Mouse (Mus musculus): ENCODE results near the gene Sub1. TPM values are rescaled to one million over a fixed set of nuclear protein-coding genes. Genes with fewer than 3 reads are reported as not detected.
A peak's percentile ranks its signal among the peaks of the same experiment; 100 is the strongest.

Gene Sub1
- polyA plus RNA-seq, 1 experiment, result 1.3 TPM

DNA sequence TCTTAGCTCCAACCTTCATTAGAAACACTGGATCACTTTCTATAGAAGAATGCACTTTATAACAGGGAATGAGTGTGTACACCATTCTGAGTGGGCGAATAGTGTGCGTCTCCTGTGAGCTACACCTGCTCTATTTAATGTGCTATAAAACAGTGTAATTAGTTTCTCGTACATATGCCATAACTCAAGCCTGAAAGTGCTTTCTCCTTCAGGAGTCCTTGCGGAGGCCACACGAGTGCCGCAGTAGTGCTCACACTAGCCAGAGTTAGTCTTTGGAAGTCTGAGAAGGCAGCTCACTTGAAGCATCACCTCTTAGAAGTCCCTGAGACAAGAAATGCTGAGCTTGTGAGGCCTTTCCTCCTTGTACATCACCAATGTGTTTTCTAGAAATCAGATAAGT lies 9.4 kb upstream of the Sub1 start:
- Histone ChIP-seq H3K36me3 (ENCODE audit: control insufficient read depth) (no peaks in the 10 kb centered on the region), H3K9me3 (ENCODE audit: control insufficient read depth, low read length) (no peaks in the 10 kb centered on the region), H3K4me3 (replicated peaks) (no peak overlapping the region), H3K4me1 (ENCODE audit: control insufficient read depth) (no peaks in the 10 kb centered on the region), H3K27me3 (ENCODE audit: control insufficient read depth) (peaks cover 24% of the 10 kb centered on the region)
- TF ChIP-seq GATA1 (IDR thresholded peaks at IDR 0.05; ENCODE audit: low read length) (no peak), TAL1 (IDR thresholded peaks at IDR 0.05; ENCODE audit: low read length) (no peak)

GRCm38 (mm10) chr15:11995815-11996201 lies 975 bp downstream of the Sub1 start:
- TF ChIP-seq GATA1 (IDR thresholded peaks at IDR 0.05; ENCODE audit: low read length), result no peak
- no peak for TF ChIP-seq TAL1 (IDR thresholded peaks at IDR 0.05; ENCODE audit: low read length)

GRCm38 (mm10) chr15:11994921-11995814 lies 1.6 kb downstream of the Sub1 start:
- Histone ChIP-seq H3K9me3 (ENCODE audit: control insufficient read depth, low read length) (no peaks in the 10 kb centered on the region), H3K4me3 (replicated peaks) (peak overlapping the region; percentile 95), H3K27me3 (ENCODE audit: control insufficient read depth) (no peaks in the 10 kb centered on the region), H3K36me3 (ENCODE audit: control insufficient read depth) (peaks cover 35% of the 10 kb centered on the region), H3K4me1 (ENCODE audit: control insufficient read depth) (peaks cover 23% of the 10 kb centered on the region)
- TF ChIP-seq TAL1 (IDR thresholded peaks at IDR 0.05; ENCODE audit: low read length), result no peak
- no peak for TF ChIP-seq GATA1 (IDR thresholded peaks at IDR 0.05; ENCODE audit: low read length)

More at GRCm38 (mm10) chr15:11995815-11996201, 975 bp downstream of the Sub1 start:
- Histone ChIP-seq H3K4me3 (replicated peaks) (peak overlapping the region; percentile 95), H3K9me3 (ENCODE audit: control insufficient read depth, low read length) (no peaks in the 10 kb centered on the region), H3K27me3 (ENCODE audit: control insufficient read depth) (no peaks in the 10 kb centered on the region), H3K4me1 (ENCODE audit: control insufficient read depth) (peaks cover 23% of the 10 kb centered on the region), H3K36me3 (ENCODE audit: control insufficient read depth) (peaks cover 28% of the 10 kb centered on the region)

- Histone ChIP-seq H3K36me3 (ENCODE audit: control insufficient read depth) (peaks cover 46% of the 10 kb centered on the region), H3K4me1 (ENCODE audit: control insufficient read depth) (peaks cover 23% of the 10 kb centered on the region), H3K4me3 (replicated peaks) (no peak overlapping the region), H3K27me3 (ENCODE audit: control insufficient read depth) (no peaks in the 10 kb centered on the region), H3K9me3 (ENCODE audit: control insufficient read depth, low read length) (no peaks in the 10 kb centered on the region)
- no peak for TF ChIP-seq GATA1 (IDR thresholded peaks at IDR 0.05; ENCODE audit: low read length)
- no peak for TF ChIP-seq TAL1 (IDR thresholded peaks at IDR 0.05; ENCODE audit: low read length)
Measured at GRCm38 (mm10) chr15:11994006-11994405, 2.8 kb downstream of the Sub1 start.

DNA sequence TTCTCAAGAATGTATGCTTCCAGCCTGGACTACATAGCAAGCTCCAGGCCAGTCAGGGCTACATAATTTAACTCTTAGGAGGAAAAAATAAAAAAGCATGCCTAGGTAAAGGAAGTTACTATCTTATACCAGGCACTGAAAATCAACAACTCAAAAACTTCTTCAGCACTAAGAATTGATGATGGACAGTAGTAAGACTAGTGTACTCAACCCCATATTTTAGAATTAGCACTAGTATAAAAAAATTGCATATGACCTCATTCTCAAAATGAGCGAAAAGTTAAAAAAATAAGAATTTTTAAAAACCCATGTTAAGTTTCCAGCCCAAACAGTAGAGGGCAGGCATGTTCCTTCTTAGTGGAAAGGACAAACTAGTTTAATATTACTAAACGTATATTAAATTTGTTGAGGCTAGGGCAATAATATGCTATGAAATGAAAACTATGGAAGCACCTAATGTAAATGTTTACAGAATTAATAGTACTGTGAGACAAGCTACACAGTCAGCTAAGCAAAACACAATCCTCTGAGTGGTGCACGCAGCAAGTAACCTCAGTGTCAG lies 5.2 kb downstream of the Sub1 start:
- no peaks in the 10 kb centered on the region for H3K9me3 ChIP-seq (ENCODE audit: control insufficient read depth, low read length)
- H3K36me3 ChIP-seq (ENCODE audit: control insufficient read depth), result peaks cover 69% of the 10 kb centered on the region
- no peaks in the 10 kb centered on the region for H3K27me3 ChIP-seq (ENCODE audit: control insufficient read depth)
- no peak overlapping the region for H3K4me3 ChIP-seq (replicated peaks)
- TF ChIP-seq TAL1 (IDR thresholded peaks at IDR 0.05; ENCODE audit: low read length), result no peak
- TF ChIP-seq GATA1 (IDR thresholded peaks at IDR 0.05; ENCODE audit: low read length), result no peak
- peaks cover 23% of the 10 kb centered on the region for H3K4me1 ChIP-seq (ENCODE audit: control insufficient read depth)

GRCm38 (mm10) chr15:11988580-11988979 lies 8.2 kb downstream of the Sub1 start:
- no peaks in the 10 kb centered on the region for H3K9me3 ChIP-seq (ENCODE audit: control insufficient read depth, low read length)
- no peaks in the 10 kb centered on the region for H3K27me3 ChIP-seq (ENCODE audit: control insufficient read depth)
- TF ChIP-seq GATA1 (IDR thresholded peaks at IDR 0.05; ENCODE audit: low read length) (no peak), TAL1 (IDR thresholded peaks at IDR 0.05; ENCODE audit: low read length) (no peak)
- peaks cover 2% of the 10 kb centered on the region; the same call in 1 of the 2 replicates for H3K4me1 ChIP-seq (ENCODE audit: control insufficient read depth)
- no peak overlapping the region for H3K4me3 ChIP-seq (replicated peaks)
- peaks cover 91% of the 10 kb centered on the region for H3K36me3 ChIP-seq (ENCODE audit: control insufficient read depth)

DNA sequence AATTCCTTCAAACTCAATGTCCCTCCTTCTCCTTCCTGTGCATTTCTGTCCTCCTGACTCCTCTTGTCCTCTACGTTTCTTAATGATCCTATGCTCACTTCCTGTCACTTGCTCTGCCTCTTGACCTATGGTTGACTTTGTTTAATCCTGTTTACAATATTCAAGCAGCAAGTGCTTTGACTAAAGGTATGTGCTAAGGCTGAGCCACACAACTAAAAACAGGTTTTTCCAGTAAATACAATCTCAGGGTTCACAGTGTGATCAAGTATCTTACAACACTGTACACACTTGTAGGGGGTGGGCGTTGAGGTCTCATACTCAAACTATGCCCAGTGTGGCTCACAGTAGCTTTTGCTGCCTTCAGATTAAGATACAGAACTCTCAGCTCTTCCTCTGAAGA lies 8.9 kb downstream of the Sub1 start:
- peaks cover 92% of the 10 kb centered on the region for H3K36me3 ChIP-seq (ENCODE audit: control insufficient read depth)
- TF ChIP-seq TAL1 (IDR thresholded peaks at IDR 0.05; ENCODE audit: low read length) (no peak), GATA1 (IDR thresholded peaks at IDR 0.05; ENCODE audit: low read length) (no peak)
- H3K27me3 ChIP-seq (ENCODE audit: control insufficient read depth), result no peaks in the 10 kb centered on the region
- H3K9me3 ChIP-seq (ENCODE audit: control insufficient read depth, low read length), result no peaks in the 10 kb centered on the region
- no peak overlapping the region for H3K4me3 ChIP-seq (replicated peaks)
- H3K4me1 ChIP-seq (ENCODE audit: control insufficient read depth), result peaks cover 2% of the 10 kb centered on the region; the same call in 1 of the 2 replicates

DNA sequence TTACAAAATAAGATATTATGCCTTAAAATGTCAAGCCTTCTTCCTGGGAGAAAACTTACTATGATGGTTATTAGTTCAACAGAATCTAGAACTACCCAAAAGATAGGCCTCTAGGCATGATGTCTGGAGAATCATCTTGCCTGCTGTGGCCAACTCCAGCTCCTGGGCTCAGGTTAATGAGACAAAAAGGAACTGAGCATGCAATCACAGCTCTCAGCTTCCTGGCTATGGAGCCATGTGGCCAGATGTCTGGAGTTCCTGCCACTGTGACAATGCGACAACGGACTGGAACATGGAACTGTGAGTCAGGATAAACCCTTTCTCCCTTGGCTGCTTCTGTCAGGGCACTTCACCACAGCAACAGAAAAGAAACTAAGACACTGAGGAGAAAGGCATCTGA lies 14.8 kb downstream of the Sub1 start:
- Histone ChIP-seq H3K27me3 (ENCODE audit: control insufficient read depth) (no peaks in the 10 kb centered on the region), H3K36me3 (ENCODE audit: control insufficient read depth) (peaks cover 78% of the 10 kb centered on the region), H3K4me1 (ENCODE audit: control insufficient read depth) (peaks cover 4% of the 10 kb centered on the region; the same call in 1 of the 2 replicates), H3K9me3 (ENCODE audit: control insufficient read depth, low read length) (no peaks in the 10 kb centered on the region), H3K4me3 (replicated peaks) (no peak overlapping the region)
- no peak for TF ChIP-seq GATA1 (IDR thresholded peaks at IDR 0.05; ENCODE audit: low read length)
- no peak for TF ChIP-seq TAL1 (IDR thresholded peaks at IDR 0.05; ENCODE audit: low read length)

GRCm38 (mm10) chr15:11981501-11981900 lies 15.3 kb downstream of the Sub1 start:
- Histone ChIP-seq H3K9me3 (ENCODE audit: control insufficient read depth, low read length) (no peaks in the 10 kb centered on the region), H3K36me3 (ENCODE audit: control insufficient read depth) (peaks cover 73% of the 10 kb centered on the region), H3K4me3 (replicated peaks) (no peak overlapping the region), H3K4me1 (ENCODE audit: control insufficient read depth) (peaks cover 4% of the 10 kb centered on the region; the same call in 1 of the 2 replicates), H3K27me3 (ENCODE audit: control insufficient read depth) (no peaks in the 10 kb centered on the region)
- TF ChIP-seq TAL1 (IDR thresholded peaks at IDR 0.05; ENCODE audit: low read length) (no peak), GATA1 (IDR thresholded peaks at IDR 0.05; ENCODE audit: low read length) (no peak)

Measured in erythroblast, embryonic 14.5 days (primary cell).